Mouse (Mus musculus) liver, embryonic 14.5 days (tissue): ENCODE results near the gene Pars2. TPM values are rescaled to one million over a fixed set of nuclear protein-coding genes. Genes with fewer than 3 reads are reported as not detected.

Experiments used
- ATAC-seq: fragments of 200-750 bp; cut with Nextera tagmentation; 2 replicates; pipeline ENCODE4 v1.8.0; 2017; ENCODE audit warnings: moderate number of reproducible peaks, mild to moderate bottlenecking, moderate library complexity; ENCODE audit not compliant: insufficient read depth
- DNase-seq, 3 experiments: peaks; one replicate each; pipeline ENCODE4 v3.0.0-alpha.2; 2012 to 2013; ENCODE audit warnings: low read depth in 3 of 3, low spot score in 3 of 3
- H3K27ac ChIP-seq: fragments of 300-500 bp; sonication (generic); 2 replicates; pipeline ENCODE4 v1.5.1; 2014; ENCODE audit warnings: moderate library complexity, mild to moderate bottlenecking, control low read depth, inconsistent platforms
- H3K27me3 ChIP-seq: fragments of 300-500 bp; sonication (generic); 2 replicates; pipeline ENCODE4 v1.6.1; 2014; ENCODE audit warnings: mild to moderate bottlenecking, low read length, moderate library complexity; ENCODE audit not compliant: control insufficient read depth, insufficient read depth
- H3K36me3 ChIP-seq: fragments of 300-500 bp; sonication (generic); replicated peaks from 2 replicates; pipeline ENCODE4 v1.6.1; 2014; ENCODE audit warnings: low read depth; ENCODE audit not compliant: control insufficient read depth, insufficient read depth
- H3K4me1 ChIP-seq, 2 experiments: fragments of 200-500 bp in 1 of 2; fragments of 300-500 bp in 1 of 2; sonication (generic) in 1 of 2; replicated peaks; 2 replicates each; pipeline ENCODE4 v1.6.1; 2012 to 2014; ENCODE audit warnings: antibody characterized with exemption in 1 of 2, inconsistent platforms in 1 of 2, low read length in 1 of 2; ENCODE audit not compliant: control insufficient read depth in 2 of 2, insufficient read depth in 2 of 2
- H3K4me2 ChIP-seq: fragments of 300-500 bp; sonication (generic); 2 replicates; pipeline ENCODE4 v1.6.1; 2014; ENCODE audit warnings: low read depth, mild to moderate bottlenecking, control low read depth, moderate library complexity
- H3K4me3 ChIP-seq, 2 experiments: fragments of 200-500 bp in 1 of 2; fragments of 300-500 bp in 1 of 2; sonication (generic) in 1 of 2; 2 replicates each; pipeline ENCODE4 v1.5.1; 2012 to 2014; ENCODE audit warnings: low read depth in 2 of 2, low read length in 2 of 2, mild to moderate bottlenecking in 2 of 2, control low read depth in 1 of 2, inconsistent platforms in 1 of 2, moderate library complexity in 1 of 2; ENCODE audit not compliant: insufficient read depth in 1 of 2
- H3K9ac ChIP-seq: fragments of 300-500 bp; sonication (generic); replicated peaks from 2 replicates; pipeline ENCODE4 v1.6.1; 2014; ENCODE audit warnings: mild to moderate bottlenecking, control low read depth, moderate library complexity
- H3K9me3 ChIP-seq: fragments of 300-500 bp; sonication (generic); 2 replicates; pipeline ENCODE4 v1.6.1; 2016; ENCODE audit warnings: low read length, mixed read lengths; ENCODE audit not compliant: control insufficient read depth
- CTCF ChIP-seq: IDR thresholded peaks from 2 replicates; pipeline ENCODE4 v1.5.1; 2016; ENCODE audit warnings: antibody characterized with exemption, low read depth, control low read depth
- EP300 ChIP-seq: IDR thresholded peaks from 2 replicates; pipeline ENCODE4 v1.6.1; 2016; ENCODE audit warnings: antibody characterized with exemption, low read depth
- whole genome bisulfite sequencing: fragments of 180-500 bp; shearing (Covaris S2); extraction: QIAGEN DNeasy Blood & Tissue Kit; methylation state at CpG from one replicate; pipeline ENCODE4 v1.1.7; 2014; ENCODE audit not compliant: insufficient replicate concordance; 5-methylcytosine and 5-hydroxymethylcytosine counted together
- polyA plus RNA-seq, 2 experiments: library from polyadenylated mRNA; depleted of rRNA in 1 of 2; stranded (reverse) in 1 of 2; unstranded in 1 of 2; fragments of >200 nt; fragmentation: Nextera tagmentation in 1 of 2; extraction: Ambion mirVana in 1 of 2; gene quantifications; 2 replicates each; pipeline versions ENCODE4 v1.2.1 to v1.2.3; 2012 to 2014

The Pars2 gene
- 3.8 and 3.9 TPM in 2 replicates for polyA plus RNA-seq (2012; rRNA removed)
- polyA plus RNA-seq (2014; fragmentation: Nextera tagmentation; extraction: Ambion mirVana) = 4.3 and 5.8 TPM in 2 replicates

- peak; percentile 96 for ATAC-seq
- Histone ChIP-seq H3K27me3 (no peaks in the 10 kb centered on the region), H3K4me1 (peaks cover 5 to 9% of the 10 kb centered on the region in 2 experiments; a peak in 3 of 4 replicates), H3K4me3 (peak within 1 kb of the TSS; percentile 66 to 68), H3K9ac (peak within 1 kb of the TSS; percentile 47), H3K36me3 (no peaks in the 10 kb centered on the region), H3K4me2 (peak within 1 kb of the TSS; percentile 78), H3K9me3 (no peaks in the 10 kb centered on the region), H3K27ac (no peak within 1 kb of the TSS)
- DNase-seq = peak; percentile 93 to 95 (median 95)
- WGBS = 3% methylated on average over 40 of the region's 40 CpGs
- TF ChIP-seq CTCF (peak; percentile 17; the same call in 1 of the 2 replicates), EP300 (no peak)
Observed at GRCm38 (mm10) chr4:106650833-106651527, at the start of gene Pars2. TSS of gene Pars2 (plus strand) at chr4:106651069.

- Histone ChIP-seq H3K4me3 (0 out of 4 replicates have a peak overlapping the region, but pooled peaks of 1 of the 2 experiments have one; percentile 9), H3K27me3 (no peaks in the 10 kb centered on the region), H3K36me3 (no peaks in the 10 kb centered on the region), H3K4me1 (0 out of 4 replicates have a peak, but pooled peaks cover 0 to 2% of the 10 kb centered on the region in 2 experiments), H3K9me3 (no peaks in the 10 kb centered on the region), H3K9ac (no peak overlapping the region), H3K27ac (no peak overlapping the region), H3K4me2 (peak overlapping the region; percentile 23; the same call in 1 of the 2 replicates)
- ATAC-seq (peak; percentile 82), DNase-seq (no peak)
- WGBS = 42% methylated on average over 18 of the region's 18 CpGs
- TF ChIP-seq CTCF (no peak), EP300 (no peak)
Observed at GRCm38 (mm10) chr4:106606639-106607554, 44.0 kb upstream of the Pars2 start.

GRCm38 (mm10) chr4:106607905-106608304 is 43.0 kb upstream of the Pars2 start:
- DNase-seq (no peak), ATAC-seq (no peak)
- H3K4me3 ChIP-seq = no peak overlapping the region
- TF ChIP-seq CTCF (no peak), EP300 (no peak)
- H3K9me3 ChIP-seq = no peaks in the 10 kb centered on the region
- no peaks in the 10 kb centered on the region for H3K27me3 ChIP-seq
- 59% methylated on average over 1 of the region's 1 CpGs for WGBS
- no peak overlapping the region for H3K27ac ChIP-seq
- peaks cover 2 to 6% of the 10 kb centered on the region in 2 experiments for H3K4me1 ChIP-seq
- H3K4me2 ChIP-seq = no peak overlapping the region
- H3K36me3 ChIP-seq = no peaks in the 10 kb centered on the region
- no peak overlapping the region for H3K9ac ChIP-seq

- H3K9ac ChIP-seq = no peak overlapping the region; the same call in 1 of the 2 replicates
- no peaks in the 10 kb centered on the region for H3K9me3 ChIP-seq
- WGBS = 69% methylated on average over 8 of the region's 8 CpGs
- ATAC-seq (peak; percentile 11; the same call in 1 of the 2 replicates), DNase-seq (no peak)
- peaks cover 5% of the 10 kb centered on the region for H3K27me3 ChIP-seq
- no peak for TF ChIP-seq EP300
- no peak for TF ChIP-seq CTCF
- no peak overlapping the region for H3K4me2 ChIP-seq
- no peak overlapping the region for H3K4me3 ChIP-seq
- H3K27ac ChIP-seq = peak overlapping the region; percentile 5
- peaks cover 20 to 22% of the 10 kb centered on the region in 2 experiments for H3K4me1 ChIP-seq
- H3K36me3 ChIP-seq = no peaks in the 10 kb centered on the region
Observed at GRCm38 (mm10) chr4:106613105-106613504, 37.8 kb upstream of the Pars2 start.
